Mouse (Mus musculus): ENCODE data around the gene Slc25a21.

Gene Slc25a21

GRCm38 (mm10) chr12:56890891-56891726 lies 306.2 kb downstream of the Slc25a21 start:
- DNase-seq (ENCODE audit: low read depth, low spot score): no peak

- DNase-seq (ENCODE audit: low read depth, low spot score): no peak
Measured at GRCm38 (mm10) chr12:56877796-56878195, 319.5 kb downstream of the Slc25a21 start.

DNA sequence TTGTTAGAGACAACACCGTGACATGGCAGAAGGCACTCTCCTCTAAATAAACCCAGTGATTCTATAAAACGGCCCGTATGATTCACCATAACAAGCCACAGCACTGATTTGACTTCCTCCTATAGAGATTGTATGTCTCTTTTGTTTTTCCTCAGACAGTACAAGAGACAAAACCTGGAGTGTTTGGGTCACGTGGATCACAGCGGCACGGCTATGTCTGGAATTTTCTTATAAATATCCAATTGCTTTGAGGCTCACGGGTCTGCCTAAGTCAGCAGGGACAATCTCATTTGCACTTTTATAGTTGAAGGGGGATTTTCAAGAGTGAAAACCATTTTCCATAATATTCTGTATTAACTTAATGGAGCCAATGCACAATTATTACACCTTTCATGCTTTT lies 320.7 kb downstream of the Slc25a21 start:
- no peak for DNase-seq (ENCODE audit: low read depth, low spot score)

GRCm38 (mm10) chr12:56873204-56873603 lies 324.1 kb downstream of the Slc25a21 start:
- DNase-seq (ENCODE audit: low read depth, low spot score): no peak

- no peak for DNase-seq (ENCODE audit: low read depth, low spot score)
Measured at GRCm38 (mm10) chr12:56870569-56870968, 326.7 kb downstream of the Slc25a21 start.

DNA sequence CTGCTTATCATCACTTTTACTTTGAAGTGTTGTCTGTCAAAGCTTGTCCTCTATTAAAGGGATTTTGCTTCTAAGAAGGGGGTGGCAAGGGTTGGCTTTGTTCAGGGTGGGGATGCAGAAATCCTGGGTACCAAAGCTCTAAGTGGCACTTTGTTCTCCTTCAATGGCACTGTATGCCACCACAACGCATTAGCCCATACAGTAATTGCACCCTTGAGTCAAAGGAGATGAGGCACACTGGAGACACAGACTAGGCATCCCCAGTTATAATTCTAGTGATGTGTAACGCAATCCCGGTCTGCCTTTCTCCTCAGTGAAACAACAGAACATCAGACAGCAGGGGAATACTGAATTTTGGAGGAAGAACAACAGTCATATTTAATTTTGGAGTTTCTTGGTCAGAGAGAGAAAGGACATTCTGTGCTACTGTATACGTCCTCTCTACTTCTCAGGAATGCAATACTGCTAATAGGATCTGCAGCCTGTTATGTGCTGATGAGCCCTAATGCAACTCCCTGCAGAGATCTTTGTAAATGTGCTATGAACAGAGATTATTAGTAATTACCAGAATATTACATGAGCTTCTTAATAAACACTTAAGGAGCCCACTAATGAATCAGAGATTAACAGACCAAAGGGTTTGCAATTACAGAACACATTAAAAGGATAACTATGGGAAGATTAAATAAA lies 333.3 kb downstream of the Slc25a21 start:
- no peak for DNase-seq (ENCODE audit: low read depth, low spot score)

GRCm38 (mm10) chr12:56852679-56853078 lies 344.6 kb downstream of the Slc25a21 start:
- no peak for DNase-seq (ENCODE audit: low read depth, low spot score)

- no peak for DNase-seq (ENCODE audit: low read depth, low spot score)
Measured at GRCm38 (mm10) chr12:56851464-56851863, 345.8 kb downstream of the Slc25a21 start.

DNA sequence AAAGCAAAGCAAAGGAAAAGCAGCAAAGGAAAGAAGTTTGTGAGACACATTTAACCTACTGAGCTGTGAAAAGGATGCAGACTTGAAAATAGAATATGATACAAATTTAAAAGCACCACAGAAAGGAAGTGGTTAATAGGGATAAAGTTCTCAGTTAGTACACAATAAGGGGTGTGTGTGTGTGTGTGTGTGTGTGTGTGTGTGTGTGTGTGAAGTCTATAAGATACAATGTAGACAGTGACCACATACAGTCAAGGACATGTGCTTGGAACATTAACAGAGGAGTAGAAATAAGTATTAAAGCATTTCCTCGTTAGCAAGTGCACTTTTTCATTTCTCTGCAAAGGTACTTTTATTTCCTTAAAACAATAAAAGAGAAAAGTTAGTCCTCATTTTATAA lies 367.3 kb downstream of the Slc25a21 start:
- no peak for DNase-seq (ENCODE audit: low read depth, low spot score)

GRCm38 (mm10) chr12:56829455-56829883 lies 367.8 kb downstream of the Slc25a21 start:
- DNase-seq (ENCODE audit: low read depth, low spot score): no peak

GRCm38 (mm10) chr12:56827808-56828384 lies 369.4 kb downstream of the Slc25a21 start:
- no peak for DNase-seq (ENCODE audit: low read depth, low spot score)

DNA sequence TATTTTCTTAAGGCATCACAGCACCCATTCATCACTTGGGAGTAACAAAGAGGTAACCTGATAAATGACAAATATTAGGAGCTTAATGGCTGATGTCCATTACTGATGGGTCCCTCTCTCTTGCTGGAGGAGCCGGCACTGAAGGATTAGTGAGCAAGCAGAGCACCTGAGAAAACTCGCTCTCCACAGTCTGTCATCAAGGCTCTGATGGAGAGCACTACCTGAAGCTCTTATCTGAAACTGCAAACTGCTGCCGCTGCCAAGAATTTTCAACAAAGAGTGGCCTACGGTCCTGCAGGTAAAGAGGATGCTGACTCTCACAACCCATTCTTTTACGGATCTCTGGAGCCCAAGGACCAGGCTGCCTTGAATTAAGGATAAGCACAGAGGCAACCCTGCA lies 372.6 kb downstream of the Slc25a21 start:
- no peak for DNase-seq (ENCODE audit: low read depth, low spot score)

- no peak for DNase-seq (ENCODE audit: low read depth, low spot score)
Measured at GRCm38 (mm10) chr12:56822122-56822521, 375.1 kb downstream of the Slc25a21 start.

GRCm38 (mm10) chr12:56820604-56821003 lies 376.7 kb downstream of the Slc25a21 start:
- DNase-seq (ENCODE audit: low read depth, low spot score): no peak

GRCm38 (mm10) chr12:56807483-56807882 lies 389.8 kb downstream of the Slc25a21 start:
- DNase-seq (ENCODE audit: low read depth, low spot score): no peak

DNA sequence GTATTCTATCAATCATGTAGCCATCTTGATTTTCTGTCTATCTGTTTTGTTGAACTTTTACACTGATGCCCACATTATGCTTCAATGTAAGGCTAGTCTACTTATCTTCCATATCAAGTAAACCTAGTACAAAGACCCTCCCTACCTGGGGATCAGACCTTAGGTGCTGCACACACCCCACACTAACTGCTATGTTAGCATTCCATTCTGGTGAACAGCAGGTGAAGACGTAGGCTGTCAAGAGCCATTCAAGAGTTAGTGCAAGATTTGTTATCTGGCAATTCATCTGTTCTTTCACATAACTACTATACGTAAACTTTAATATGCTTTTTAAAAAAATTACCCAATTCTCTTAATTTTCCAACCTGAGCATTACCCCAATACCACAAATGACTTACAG lies 390.2 kb downstream of the Slc25a21 start:
- no peak for DNase-seq (ENCODE audit: low read depth, low spot score)

DNA sequence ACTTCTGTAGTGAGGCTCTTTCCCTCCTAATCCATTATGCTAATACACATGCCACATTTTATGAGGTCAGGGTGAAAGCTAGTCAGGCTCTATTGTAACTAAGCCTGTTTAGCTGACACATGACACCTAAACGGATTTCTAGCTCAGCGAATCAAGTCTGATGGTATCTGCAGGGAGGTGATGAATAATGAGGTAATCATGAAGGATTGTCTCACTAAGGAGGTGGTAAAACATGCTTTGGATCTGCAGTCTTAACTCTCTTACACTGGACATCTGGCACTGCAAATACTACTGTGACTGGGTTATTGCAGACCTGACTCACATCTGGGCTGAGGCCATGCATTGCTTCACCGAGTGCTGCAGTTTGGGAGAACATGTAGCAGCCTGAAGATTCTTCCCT lies 392.8 kb downstream of the Slc25a21 start:
- DNase-seq (ENCODE audit: low read depth, low spot score): no peak

GRCm38 (mm10) chr12:56798641-56799415 lies 398.4 kb downstream of the Slc25a21 start:
- DNase-seq (ENCODE audit: low read depth, low spot score): no peak

- DNase-seq (ENCODE audit: low read depth, low spot score): no peak
Measured at GRCm38 (mm10) chr12:56789236-56789635, 408.0 kb downstream of the Slc25a21 start.

- DNase-seq (ENCODE audit: low read depth, low spot score): no peak
Measured at GRCm38 (mm10) chr12:56785250-56785649, 412.0 kb downstream of the Slc25a21 start.

GRCm38 (mm10) chr12:56781196-56781595 lies 416.1 kb downstream of the Slc25a21 start:
- no peak for DNase-seq (ENCODE audit: low read depth, low spot score)

DNA sequence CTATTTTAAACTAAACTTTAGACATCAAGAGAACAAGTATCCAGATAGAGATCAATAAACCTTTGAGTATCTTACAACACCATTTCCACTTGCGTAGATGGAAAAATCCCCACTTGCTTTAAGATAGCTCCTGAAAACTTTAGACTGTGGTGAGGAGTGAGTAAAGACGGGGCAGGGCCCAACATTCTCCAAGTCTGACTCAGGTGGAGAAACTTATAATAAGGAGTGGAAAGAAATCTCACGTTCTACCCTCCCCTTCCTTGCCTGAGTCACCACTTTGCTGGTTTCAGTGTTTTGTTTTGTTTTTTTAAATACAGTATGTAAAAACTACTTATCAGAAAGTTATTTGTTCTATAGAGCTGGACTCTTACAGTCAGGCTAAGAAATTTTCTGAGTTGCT lies 417.7 kb downstream of the Slc25a21 start:
- no peak for DNase-seq (ENCODE audit: low read depth, low spot score)

All from A20 (cell line).